In the genomic region with DNA sequence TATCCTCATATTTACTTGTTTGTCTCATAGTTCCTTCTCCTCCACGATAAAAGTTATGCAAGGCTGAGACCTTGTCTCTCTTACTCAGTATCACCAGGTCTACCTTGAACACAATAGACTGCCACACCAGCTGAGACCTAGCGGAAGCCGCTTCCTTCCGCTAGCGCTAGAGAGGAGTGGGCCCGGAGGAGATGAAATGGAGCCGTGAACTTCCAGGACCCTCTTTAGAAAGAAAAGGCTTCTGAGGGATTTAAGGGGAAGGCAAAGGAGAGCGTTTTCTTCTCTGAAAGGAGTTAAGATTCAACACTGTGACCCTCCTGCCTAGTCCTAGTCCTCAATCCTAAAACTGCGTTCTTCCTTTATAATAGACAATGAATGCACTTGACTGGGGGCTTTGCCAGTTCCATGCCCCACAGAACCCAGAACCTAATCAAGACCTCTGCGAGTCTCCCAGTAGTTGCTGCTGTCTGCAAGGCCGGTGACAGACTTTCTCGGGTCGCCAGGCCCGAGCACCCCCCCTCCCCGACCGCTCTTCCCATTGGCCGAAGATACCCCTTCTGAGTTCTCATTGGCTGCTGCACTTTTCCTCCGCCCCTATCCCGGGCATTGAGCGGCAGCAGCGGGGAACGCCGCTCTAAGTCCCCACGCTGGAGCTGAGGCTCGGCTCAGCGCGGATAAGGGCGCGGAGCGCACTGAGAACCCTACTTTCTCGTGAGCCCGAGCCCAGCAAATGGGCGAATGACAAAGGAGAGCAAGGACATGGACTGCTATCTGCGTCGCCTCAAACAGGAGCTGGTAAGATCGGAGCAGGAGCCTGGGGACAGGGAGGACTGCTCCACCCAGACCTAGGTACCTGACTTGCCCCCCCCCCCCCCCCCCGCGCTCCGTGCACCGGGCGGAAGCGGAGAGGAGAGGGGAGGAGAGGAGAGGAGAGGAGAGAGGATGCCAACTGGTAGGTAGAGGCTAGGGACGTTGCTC, we compare ENCODE assay signal across 8 mouse cellular contexts. TPM values are rescaled to one million over a fixed set of nuclear protein-coding genes. Genes with fewer than 3 reads are reported as not detected.
DNase-seq lines count a peak whose midpoint lies in the region; ATAC-seq and TF ChIP-seq lines count a peak whose summit lies in the region.

A gene (plus strand): TSS at position 569 of the 978 bp plus-strand sequence.

- H3K4me3 ChIP-seq in C2C12 (ENCODE audit: insufficient read depth, poor library complexity, severe bottlenecking) (peak within 1 kb of the TSS; percentile 36), myocyte (peak within 1 kb of the TSS; percentile 77)
- H3K4me3 ChIP-seq in bone marrow, adult 2 months (replicated peaks; ENCODE audit: control insufficient read depth, low read depth, low read length) = peak within 1 kb of the TSS; percentile 70
- H3K4me3 ChIP-seq in embryonic facial prominence, embryonic 14.5 days (ENCODE audit: low read depth, low read length) = peak within 1 kb of the TSS; percentile 56
- peak within 1 kb of the TSS; percentile 57 for H3K4me3 ChIP-seq in liver, adult 2 months (ENCODE audit: insufficient read depth, low read depth, low read length)

- DNase-seq in embryonic facial prominence, embryonic 14.5 days (ENCODE audit: low spot score) = peak; percentile 94
- DNase-seq in heart, adult 9 months (ENCODE audit: low spot score in 2 of 2) = peak; percentile 88 to 92
- DNase-seq in kidney, adult 9 months = peak; percentile 64
- DNase-seq in liver, adult 2 months (ENCODE audit: extremely low read depth, low read depth, low spot score) = peak; percentile 41
- DNase-seq in spleen, postnatal 4 days (ENCODE audit: low spot score in 2 of 2) = peak; percentile 74 to 79

- TF ChIP-seq POLR2A in bone marrow, adult 2 months (IDR thresholded peaks at IDR 0.05; ENCODE audit: borderline replicate concordance, control insufficient read depth, low read depth, low read length) = peak; percentile 51; the same call in 1 of the 2 replicates
- no peak for TF ChIP-seq POLR2A in liver, adult 2 months (IDR thresholded peaks at IDR 0.05; ENCODE audit: extremely low read depth, insufficient read depth, low read length)
- TF ChIP-seq POLR2A in myocyte (IDR thresholded peaks at IDR 0.05; ENCODE audit: insufficient read length, low read depth) = peak; percentile 88

- ATAC-seq in embryonic facial prominence, embryonic 14.5 days (ENCODE audit: low read depth) = peak; percentile 95

- H3K79me2 ChIP-seq in C2C12 (ENCODE audit: control insufficient read depth, insufficient read depth) (peaks cover 32% of the 10 kb centered on the region), myocyte (ENCODE audit: control insufficient read depth, insufficient read depth) (peaks cover 21% of the 10 kb centered on the region)
- H3K79me2 ChIP-seq in liver, adult 2 months (ENCODE audit: control insufficient read depth, insufficient read depth, low read length) = no peaks in the 10 kb centered on the region

- no peak for TF ChIP-seq CTCF in C2C12 (IDR thresholded peaks at IDR 0.05; ENCODE audit: control insufficient read depth, insufficient read depth, insufficient read length)
- no peak for TF ChIP-seq CTCF in bone marrow, adult 2 months (IDR thresholded peaks at IDR 0.05; ENCODE audit: control insufficient read depth, insufficient read depth, low read length)
- no peak for TF ChIP-seq CTCF in liver, adult 2 months (IDR thresholded peaks at IDR 0.05; ENCODE audit: low read depth, low read length)

- no peaks in the 10 kb centered on the region for H3K4me1 ChIP-seq in bone marrow, adult 2 months (ENCODE audit: control insufficient read depth, insufficient read depth, low read length)
- peaks cover 5% of the 10 kb centered on the region for H3K4me1 ChIP-seq in embryonic facial prominence, embryonic 14.5 days (ENCODE audit: control insufficient read depth, insufficient read depth, low read length)
- peaks cover 7% of the 10 kb centered on the region; the same call in 1 of the 2 replicates for H3K4me1 ChIP-seq in liver, adult 2 months (ENCODE audit: control insufficient read depth, insufficient read depth, low read length)

- peak within 1 kb of the TSS; percentile 91 for H3K4me2 ChIP-seq in embryonic facial prominence, embryonic 14.5 days (ENCODE audit: low read depth, low read length)
- H3K4me2 ChIP-seq in myocyte (ENCODE audit: low read depth) = peak within 1 kb of the TSS; percentile 96

- no peak within 1 kb of the TSS; the same call in 1 of the 2 replicates for H3K27ac ChIP-seq in bone marrow, adult 2 months (ENCODE audit: control insufficient read depth, insufficient read depth, low read depth, low read length, poor library complexity)
- H3K27ac ChIP-seq in embryonic facial prominence, embryonic 14.5 days (replicated peaks; ENCODE audit: low read depth, low read length) = peak within 1 kb of the TSS; percentile 31; the same call in 1 of the 2 replicates
- no peak within 1 kb of the TSS for H3K27ac ChIP-seq in liver, adult 2 months (replicated peaks; ENCODE audit: insufficient read depth, low read depth, low read length)

- H3K9ac ChIP-seq in embryonic facial prominence, embryonic 14.5 days (ENCODE audit: low read depth, low read length) = peak within 1 kb of the TSS; percentile 66
- H3K9ac ChIP-seq in liver, adult 2 months (ENCODE audit: low read depth, low read length) = peak within 1 kb of the TSS; percentile 62

- no peaks in the 10 kb centered on the region for H3K27me3 ChIP-seq in C2C12 (ENCODE audit: control insufficient read depth, insufficient read depth, insufficient read length)
- H3K27me3 ChIP-seq in embryonic facial prominence, embryonic 14.5 days (replicated peaks; ENCODE audit: control insufficient read depth, insufficient read depth, low read length) = peaks cover 18% of the 10 kb centered on the region
- H3K27me3 ChIP-seq in liver, adult 2 months (ENCODE audit: control insufficient read depth, insufficient read depth, low read length) = no peaks in the 10 kb centered on the region
- H3K27me3 ChIP-seq in myocyte (ENCODE audit: control insufficient read depth, insufficient read depth, insufficient read length) = no peaks in the 10 kb centered on the region

- H3K79me3 ChIP-seq in C2C12 (ENCODE audit: low read depth) = peaks cover 6% of the 10 kb centered on the region

- no peaks in the 10 kb centered on the region for H3K9me3 ChIP-seq in embryonic facial prominence, embryonic 14.5 days (ENCODE audit: control insufficient read depth, low read length)

- WGBS in bone marrow, adult 2 months = 9% methylated on average over 42 of the region's 43 CpGs
- WGBS in embryonic facial prominence, embryonic 14.5 days = 6% methylated on average over 38 of the region's 43 CpGs
- WGBS in liver, adult 2 months = 13% methylated on average over 42 of the region's 43 CpGs

- H3ac ChIP-seq in C2C12 (ENCODE audit: control insufficient read depth, insufficient read length, low read depth) = peak within 1 kb of the TSS; percentile 82
- peak within 1 kb of the TSS; percentile 36 for H3ac ChIP-seq in myocyte (ENCODE audit: control insufficient read depth, insufficient read length)

- no peaks in the 10 kb centered on the region for H3K36me3 ChIP-seq in C2C12 (ENCODE audit: control insufficient read depth, insufficient read depth)
- no peaks in the 10 kb centered on the region for H3K36me3 ChIP-seq in embryonic facial prominence, embryonic 14.5 days (ENCODE audit: control insufficient read depth, insufficient read depth, low read length)
- no peaks in the 10 kb centered on the region for H3K36me3 ChIP-seq in liver, adult 2 months (ENCODE audit: control insufficient read depth, insufficient read depth, low read length)
- no peaks in the 10 kb centered on the region for H3K36me3 ChIP-seq in myocyte (ENCODE audit: control insufficient read depth, insufficient read depth)

TF ChIP-seq in C2C12, 6 proteins besides CTCF, POLR2A, EP300 and RAD21:
- TF ChIP-seq MAX (IDR thresholded peaks at IDR 0.05) (peak; percentile 41), FOSL1 (IDR thresholded peaks at IDR 0.05; ENCODE audit: insufficient read depth, low read length, poor library complexity, severe bottlenecking) (no peak)

TF ChIP-seq in myocyte, 11 proteins besides CTCF, POLR2A, EP300 and RAD21:
- no peak for TF ChIP-seq MYOG (IDR thresholded peaks at IDR 0.05; ENCODE audit: control insufficient read depth in 1 of 3, insufficient read depth in 1 of 3, insufficient read length in 2 of 3, low read depth in 2 of 3)
- peak; percentile 77 for TF ChIP-seq POLR2AphosphoS2 (IDR thresholded peaks at IDR 0.05; ENCODE audit: insufficient read length, low read depth)
- TF ChIP-seq MAX (IDR thresholded peaks at IDR 0.05; ENCODE audit: low read depth) = no peak
- TF ChIP-seq TCF3 (IDR thresholded peaks at IDR 0.05; ENCODE audit: insufficient read length, low read depth) = no peak
- no peak for TF ChIP-seq TCF12 (IDR thresholded peaks at IDR 0.05; ENCODE audit: insufficient read depth, poor library complexity, severe bottlenecking)
- no peak for TF ChIP-seq REST (IDR thresholded peaks at IDR 0.05; ENCODE audit: insufficient read depth, insufficient read length)
- TF ChIP-seq E2F4 (IDR thresholded peaks at IDR 0.05; ENCODE audit: insufficient read depth) = no peak
TF ChIP-seq in myocyte: peak in this region for 1.

RNA-seq across cellular contexts. Expression of the gene that starts here (rescaled TPM):
- 6.3 TPM for polyA plus RNA-seq in C2C12 (2012; fragmentation: generic; extraction: Trizol)
- polyA plus RNA-seq in bone marrow, adult 2 months (2011; ENCODE audit: insufficient read depth, insufficient read length, low replicate concordance, missing spikeins) = 1.5 TPM in 1 of 2 replicates, not detected in the other
- polyA plus RNA-seq in embryonic facial prominence, embryonic 14.5 days (2014; fragmentation: Nextera tagmentation; extraction: Ambion mirVana) = 2.5 and 2.8 TPM in 2 replicates
- total RNA-seq in liver, adult 2 months (2014; rRNA removed) = 0.09 and 0.13 TPM in 2 replicates
- 0.06 and 0.07 TPM in 2 replicates for polyA plus RNA-seq in liver, adult 2 months (2012; rRNA removed)
- 5.1 TPM for polyA plus RNA-seq in myocyte (2012; fragmentation: generic; extraction: Trizol)

Comparison
In these comparisons a context has a peak if more than half of its experiments do, and no peak if none do; other contexts are left out.
1. Peak in DNase-seq, H3K4me3 ChIP-seq and H3K9ac ChIP-seq in liver, adult 2 months; RNA of the gene not detected or under 1 TPM.
2. DNase-seq: peak in every context shown above with its lines; median percentile 94 in embryonic facial prominence, embryonic 14.5 days; 90 in heart, adult 9 months; 76 in spleen, postnatal 4 days; 64 in kidney, adult 9 months; 41 in liver, adult 2 months.